Mouse (Mus musculus) olfactory bulb, adult 2 months (tissue): Measurements from ENCODE around the gene Mical2.

Experiments used
- CTCF ChIP-seq: fragments of 200-500 bp; IDR thresholded peaks from 2 replicates; pipeline ENCODE4 v1.5.1; 2012; ENCODE audit warnings: low read depth, mild to moderate bottlenecking, low read length, moderate library complexity; ENCODE audit not compliant: insufficient read depth
- POLR2A ChIP-seq: fragments of 200-500 bp; IDR thresholded peaks from 2 replicates; pipeline ENCODE4 v1.6.1; 2012; ENCODE audit warnings: mild to moderate bottlenecking, low read depth, low read length, moderate library complexity; ENCODE audit not compliant: insufficient read depth

DNA sequence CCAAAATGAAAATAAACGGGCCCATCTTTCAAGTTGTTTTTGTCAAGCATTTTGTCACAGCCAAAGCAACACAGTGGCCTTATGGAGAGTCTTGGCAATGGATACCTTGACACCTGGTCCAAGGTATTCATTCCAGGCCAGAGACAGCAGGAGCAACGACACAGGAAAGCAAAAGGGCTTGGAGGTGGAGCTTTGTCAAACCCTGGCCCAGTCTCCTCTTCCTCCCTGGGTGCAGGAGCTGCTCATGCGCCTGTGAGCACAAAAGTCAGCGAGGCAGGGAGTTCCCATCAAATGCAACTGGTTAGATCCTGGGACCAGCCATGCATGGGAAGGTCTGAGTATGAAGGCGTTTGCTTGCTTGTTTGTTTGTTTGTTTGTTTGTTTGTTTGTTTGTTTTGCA lies 21.7 kb upstream of the Mical2 start:
- no peak for TF ChIP-seq CTCF
- no peak for TF ChIP-seq POLR2A
